Mouse (Mus musculus) midbrain, embryonic 14.5 days (tissue): ENCODE measurements around the gene Fam107a. TPM values are rescaled to one million over a fixed set of nuclear protein-coding genes. Genes with fewer than 3 reads are reported as not detected.

Experiments used
- polyA plus RNA-seq: library from polyadenylated mRNA; unstranded; fragments of >200 nt; fragmentation: Nextera tagmentation; extraction: Ambion mirVana; gene quantifications from 2 replicates; pipeline ENCODE4 v1.2.1, GENCODE M21; 2014

The Fam107a gene
- polyA plus RNA-seq, 1 experiment from 2014 or later, result 0.08 TPM

Other genes with a start within 250 kb of the Fam107a start
- 52.1 and 59.6 TPM in 2 replicates for gene Rpp14, start 237.7 kb downstream of the Fam107a start, polyA plus RNA-seq
- gene Pxk, start 219.8 kb downstream of the Fam107a start, polyA plus RNA-seq, result 48.4 and 57.1 TPM in 2 replicates
- 242 and 245 TPM in 2 replicates for gene Pdhb, start 145.0 kb downstream of the Fam107a start, polyA plus RNA-seq
- gene Kctd6, start 103.9 kb downstream of the Fam107a start, polyA plus RNA-seq, result 9.1 and 11.6 TPM in 2 replicates
- gene Acox2, start 58.7 kb downstream of the Fam107a start, polyA plus RNA-seq, result not detected in 2 replicates
- gene Oit1, start 60.7 kb upstream of the Fam107a start, polyA plus RNA-seq, result 0.18 TPM in 1 of 2 replicates, not detected in the other